Mouse (Mus musculus) telencephalon, adult 2 months (tissue): ENCODE measurements around the gene Znfx1.

ENCODE experiments used
- DNase-seq: peaks from one replicate; pipeline ENCODE4 v3.0.0-alpha.2; 2011; ENCODE audit warnings: low read depth, low spot score

Gene Znfx1

DNA sequence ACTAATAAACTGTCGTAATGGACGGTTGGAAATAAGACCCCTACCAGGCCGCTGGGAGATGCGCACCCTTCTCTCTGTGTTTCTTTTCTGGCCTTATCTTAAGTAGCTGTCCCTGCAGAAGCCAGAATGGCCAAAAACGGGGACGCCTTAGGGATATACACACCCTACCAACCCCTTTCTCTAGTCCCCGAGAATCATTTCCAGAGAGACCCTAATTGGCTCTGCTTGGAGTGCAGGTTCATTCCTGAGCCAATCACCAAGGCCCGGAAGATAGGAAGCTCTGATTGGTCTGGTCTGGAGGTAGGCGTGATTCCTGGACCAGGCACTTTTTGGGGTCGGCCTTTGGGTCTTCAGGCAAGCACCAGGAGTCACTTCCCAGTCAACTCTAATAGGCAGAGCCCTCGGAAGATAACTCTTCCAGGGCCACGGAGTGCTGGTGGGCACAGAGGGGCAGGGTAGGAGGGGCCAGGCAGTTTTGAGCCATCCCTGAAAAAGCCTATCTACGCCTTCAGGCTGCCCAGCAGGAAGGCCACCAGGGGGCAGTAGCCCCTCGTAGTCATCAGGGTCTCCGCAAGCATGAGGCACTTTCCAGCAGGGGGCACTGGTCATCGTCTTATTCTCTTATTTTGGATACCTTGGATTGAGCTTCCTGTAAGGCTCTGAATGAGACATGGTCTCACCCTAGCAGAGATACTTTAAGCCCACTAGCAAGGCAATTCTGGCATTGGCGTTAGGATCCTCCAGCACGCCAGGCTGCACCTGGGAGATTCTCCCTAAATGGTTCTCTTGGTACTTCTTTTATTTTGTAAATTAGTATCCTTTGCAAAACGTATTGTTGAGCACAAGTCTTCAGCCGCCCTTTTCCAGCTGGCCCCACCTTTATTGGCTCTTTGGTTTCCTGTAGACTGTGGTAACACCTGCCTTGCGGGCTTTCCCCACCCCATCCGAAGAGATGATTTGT, 9.1 kb upstream of the Znfx1 start:
- peak; percentile 98 for DNase-seq

DNA sequence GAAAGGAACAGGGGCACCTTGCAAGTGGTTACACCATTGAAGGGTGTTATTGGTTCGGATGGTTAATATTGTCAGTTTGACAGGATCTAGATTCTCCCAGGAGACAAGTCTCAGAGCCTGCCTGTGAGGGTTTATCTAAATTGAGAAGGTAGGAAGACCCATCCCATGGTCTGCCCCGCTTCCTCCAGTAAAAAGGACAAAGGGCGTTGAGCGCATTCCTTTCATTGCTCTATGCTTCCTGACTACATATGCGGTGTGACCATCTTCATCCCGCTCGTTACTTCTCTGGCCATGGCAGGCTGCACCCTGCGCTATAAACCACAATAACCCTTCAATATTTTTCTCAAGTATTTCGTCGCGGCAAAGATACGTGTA, 8.4 kb upstream of the Znfx1 start:
- no peak for DNase-seq

DNA sequence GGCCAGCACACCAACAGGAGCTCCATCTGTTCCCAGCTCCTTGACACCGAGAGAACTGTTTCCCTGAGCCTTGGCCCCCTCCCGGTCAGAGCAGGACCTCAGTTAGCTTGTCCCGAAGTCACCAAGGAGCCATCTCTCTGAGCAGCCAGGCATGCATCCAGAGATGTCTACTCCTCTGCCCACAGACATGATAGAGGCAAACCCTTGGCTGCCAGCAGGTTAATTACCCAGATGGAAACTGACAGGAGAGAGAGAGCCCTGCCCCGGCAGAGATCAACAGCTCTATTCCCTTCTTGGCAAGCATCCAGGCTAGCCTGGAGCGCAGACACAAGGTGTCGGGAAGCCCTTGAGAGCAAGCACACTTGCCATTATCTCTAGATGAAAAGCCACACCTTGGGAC, 7.5 kb upstream of the Znfx1 start:
- no peak for DNase-seq

DNA sequence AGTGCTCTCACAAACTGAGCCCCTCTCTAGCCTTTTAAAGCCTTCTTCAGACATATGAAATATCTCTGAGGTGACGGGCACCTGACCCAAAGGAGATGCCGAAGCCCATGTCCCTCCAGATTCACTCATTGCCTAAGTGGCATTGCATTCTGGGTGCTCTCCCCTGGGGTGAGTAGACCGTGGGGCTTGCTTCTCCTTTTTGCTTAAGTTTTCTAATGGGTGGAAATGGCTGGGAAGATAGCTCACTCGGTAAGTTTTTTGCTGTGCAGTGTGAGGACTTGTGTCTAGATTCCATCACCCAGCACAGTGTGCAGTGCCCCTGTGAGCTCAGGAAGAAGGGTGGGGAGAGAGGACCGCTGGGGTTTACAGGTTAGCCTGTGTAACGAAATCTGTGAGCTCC, 4.8 kb upstream of the Znfx1 start:
- DNase-seq = no peak

DNA sequence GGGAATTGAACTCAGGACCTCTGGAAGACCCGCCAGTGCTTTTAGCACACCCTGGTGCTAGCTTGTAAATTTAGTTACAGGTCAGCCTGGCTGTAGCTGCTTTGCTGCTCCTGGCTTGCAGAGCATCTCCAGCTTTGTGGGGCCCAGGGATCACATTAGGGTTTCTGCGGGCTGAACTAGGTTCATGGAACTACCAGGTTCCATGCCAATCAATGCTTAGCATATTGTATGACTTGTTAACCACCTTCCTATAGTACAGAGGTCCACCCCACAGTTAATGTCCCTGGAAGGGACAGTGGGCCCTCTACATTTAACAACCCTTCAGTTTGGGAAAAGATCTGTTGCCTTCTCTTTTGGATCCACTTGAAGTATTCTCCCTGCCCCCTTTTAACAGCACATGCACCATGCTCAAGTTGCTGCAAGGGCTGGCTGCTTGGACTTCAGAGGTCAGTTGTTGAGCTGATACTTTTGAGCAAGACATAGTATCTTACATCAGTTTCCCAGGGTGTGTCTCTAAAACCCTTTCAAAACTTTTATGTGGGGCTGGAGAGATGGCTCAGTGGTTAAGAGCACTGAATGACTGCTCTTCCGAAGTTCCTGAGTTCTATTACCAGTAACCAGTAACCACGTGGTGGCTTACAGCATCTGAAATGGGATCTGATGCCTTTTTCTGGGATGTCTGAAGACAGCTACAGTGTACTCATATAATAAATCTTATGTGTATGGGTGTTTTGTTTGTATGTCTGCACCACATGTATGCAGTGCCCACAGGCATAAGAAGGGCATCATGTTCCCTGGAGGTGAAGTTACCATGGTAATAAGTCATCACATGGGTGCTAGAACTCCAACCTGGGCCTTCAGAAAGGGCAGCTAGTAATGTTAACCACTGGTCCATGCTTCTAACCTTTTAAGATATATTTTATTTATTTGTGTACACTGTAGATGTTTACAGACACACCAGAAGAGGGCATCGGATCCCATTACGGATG, 4.0 kb upstream of the Znfx1 start:
- no peak for DNase-seq

DNA sequence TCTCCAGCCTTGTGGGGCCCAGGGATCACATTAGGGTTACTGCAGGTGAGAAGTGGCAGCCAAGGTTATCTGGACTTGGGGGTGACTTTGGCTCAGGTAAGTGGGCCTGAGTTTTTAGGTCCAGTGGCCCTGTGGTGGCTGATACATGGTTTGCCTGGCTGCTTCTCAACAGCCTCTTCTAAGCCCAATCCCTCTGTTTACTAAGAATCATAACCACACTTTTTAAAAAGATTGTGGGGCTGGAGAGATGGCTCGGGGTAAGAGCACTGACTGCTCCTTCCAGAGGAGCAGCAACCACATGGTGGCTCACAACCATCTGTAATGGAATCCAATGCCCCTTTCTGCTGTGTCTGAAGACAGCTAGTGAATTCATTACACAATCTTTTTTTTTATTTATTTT, 3.2 kb upstream of the Znfx1 start:
- no peak for DNase-seq

DNA sequence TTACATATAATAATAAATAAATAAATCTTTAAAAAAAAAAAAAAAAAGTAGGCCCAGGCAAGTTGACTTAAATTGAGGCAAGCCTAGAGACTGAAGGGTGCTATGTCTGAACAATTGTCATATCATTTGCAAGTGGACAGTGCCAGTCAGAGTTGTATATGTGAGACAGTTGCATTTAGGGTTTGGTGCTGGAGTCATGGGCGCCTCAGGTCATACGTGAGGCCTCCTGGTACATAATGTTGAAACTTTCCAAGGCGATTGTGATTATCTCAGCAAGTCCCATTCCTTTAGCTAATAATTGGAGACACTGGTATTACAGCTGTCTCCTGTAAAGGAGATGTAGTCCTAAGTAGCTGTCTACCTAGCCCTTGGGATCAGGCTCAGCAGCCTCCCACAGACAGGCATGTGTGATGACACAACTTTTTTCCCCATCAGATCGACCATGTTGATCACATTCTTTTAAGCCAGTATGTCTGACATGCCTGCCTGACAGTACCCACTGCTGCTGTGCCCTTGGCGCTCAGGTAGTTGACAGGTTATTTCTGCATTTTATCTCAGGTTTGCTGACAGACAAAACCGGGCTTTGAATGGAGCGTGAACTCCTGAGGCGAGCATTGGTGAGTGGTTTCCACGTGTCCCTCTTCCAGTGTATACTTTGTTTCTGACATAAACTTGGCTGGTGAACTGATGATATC, 1.9 kb upstream of the Znfx1 start:
- DNase-seq = no peak

DNA sequence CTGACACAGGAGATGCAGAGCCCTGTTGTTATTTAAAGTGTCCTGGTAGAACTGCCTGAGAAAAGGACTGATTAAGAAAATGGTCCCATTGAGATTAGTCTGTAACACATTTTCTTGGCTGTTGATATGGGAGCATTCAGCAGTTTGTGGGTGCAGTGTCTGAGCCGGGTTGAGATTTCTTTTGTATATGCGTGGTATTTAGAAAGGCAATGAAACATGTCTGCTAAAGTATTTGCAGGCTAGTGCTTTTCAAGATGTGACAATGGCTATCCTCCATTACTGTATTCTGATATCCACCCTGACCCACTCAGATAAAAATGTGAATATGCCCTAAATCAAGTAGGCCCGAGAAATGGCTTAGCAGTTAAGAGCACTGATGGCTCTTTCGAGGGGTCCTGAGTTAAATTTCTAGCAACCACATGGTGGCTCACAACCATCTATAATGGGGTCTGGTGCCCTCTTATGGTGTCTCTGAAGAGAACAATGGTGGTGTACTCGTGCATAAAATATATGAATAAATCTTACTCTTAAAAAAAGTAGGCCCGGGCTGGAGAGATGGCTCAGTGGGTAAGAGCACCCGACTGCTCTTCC, 1.2 kb upstream of the Znfx1 start:
- no peak for DNase-seq

DNA sequence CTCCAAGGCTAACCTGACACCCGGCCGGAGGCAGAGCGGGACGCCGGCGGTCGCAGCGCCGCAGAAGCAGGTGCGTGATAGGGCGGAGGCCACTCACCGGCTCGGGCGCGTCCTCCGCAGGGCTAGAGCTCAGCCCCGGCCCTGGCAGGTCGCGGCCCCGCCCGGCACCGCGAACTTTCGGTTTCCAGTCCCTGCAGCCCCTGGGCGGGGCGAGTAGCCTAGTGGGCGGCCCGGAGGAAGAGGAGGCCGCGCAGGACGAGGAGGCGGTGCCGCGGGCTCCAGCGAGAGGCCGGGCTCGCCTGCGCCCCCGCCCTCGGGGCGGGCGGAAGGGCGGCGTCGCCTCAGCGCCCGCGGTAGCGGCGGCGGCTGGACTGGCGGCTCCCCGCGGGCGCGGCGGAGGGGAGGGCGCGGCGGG, 311 bp downstream of the Znfx1 start:
- peak; percentile 77 for DNase-seq

DNA sequence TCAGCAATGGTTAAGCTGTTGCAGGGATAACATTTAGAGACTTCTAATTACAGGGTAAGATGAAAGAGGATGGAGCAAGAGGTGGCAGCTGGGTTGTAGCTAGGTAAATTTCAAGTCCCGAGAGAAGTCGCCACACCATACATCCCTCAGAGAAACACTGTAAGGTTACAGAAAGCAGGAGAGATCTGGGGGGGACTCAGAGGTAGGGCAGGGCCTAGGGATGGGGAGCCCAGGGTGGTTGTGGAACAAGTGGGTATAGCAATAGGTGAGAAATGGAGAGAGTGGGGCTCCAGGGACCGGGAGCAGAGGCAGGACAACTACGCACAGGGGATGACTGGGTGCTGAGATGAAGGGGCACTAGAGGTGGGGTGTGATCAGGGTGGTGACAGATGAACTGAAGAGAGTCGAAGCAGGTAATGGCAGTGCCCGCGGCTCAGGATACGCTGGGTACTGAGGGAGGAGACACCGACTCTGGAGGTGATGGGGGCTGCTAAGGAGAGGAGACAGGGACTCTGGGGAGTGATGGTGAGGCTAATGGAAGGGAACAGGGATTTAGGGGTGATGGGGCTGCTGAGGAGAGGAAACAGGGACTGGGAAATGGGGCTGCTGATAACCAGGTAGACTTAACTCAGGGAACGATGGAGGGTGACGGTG, 1.3 kb downstream of the Znfx1 start:
- DNase-seq = no peak

DNA sequence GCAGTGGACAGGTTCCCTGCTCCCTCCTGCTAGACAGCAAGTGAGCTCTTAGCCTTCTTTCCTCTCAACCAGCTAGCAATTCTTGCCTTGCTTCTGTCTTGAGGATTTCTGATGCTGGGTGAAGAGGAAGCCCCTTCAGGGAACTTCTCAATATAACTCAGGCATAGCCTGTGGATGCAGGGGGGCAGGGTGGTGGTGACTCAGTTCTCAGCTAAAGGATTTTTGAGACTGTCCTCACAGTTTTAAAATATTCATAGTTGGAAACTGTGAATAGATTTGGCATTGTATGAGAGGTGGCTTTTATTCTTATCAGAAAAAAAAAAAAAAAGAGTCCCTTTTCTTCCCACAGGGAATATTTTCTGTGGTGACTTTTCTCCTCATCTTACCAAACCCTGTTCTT, 2.1 kb downstream of the Znfx1 start:
- no peak for DNase-seq

DNA sequence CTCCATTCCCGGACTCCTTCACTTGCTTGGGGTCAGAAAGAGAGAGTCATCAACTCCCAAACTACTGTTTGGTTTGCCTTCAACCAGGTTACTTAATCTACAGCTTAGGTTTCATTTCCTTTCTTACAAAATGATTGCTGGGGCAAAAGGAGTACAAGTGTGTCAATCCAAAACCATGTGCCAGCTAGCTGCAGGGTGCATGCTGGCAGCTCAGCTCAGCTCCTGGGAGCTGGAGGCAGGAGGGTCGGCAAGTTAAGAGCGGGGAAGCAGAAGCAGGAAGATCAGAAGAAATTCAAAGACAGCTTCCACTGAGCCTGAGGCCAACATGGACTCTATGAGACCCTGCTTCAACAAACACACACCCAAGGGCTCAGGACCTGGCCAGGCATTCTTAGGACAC, 2.5 kb downstream of the Znfx1 start:
- DNase-seq = no peak

DNA sequence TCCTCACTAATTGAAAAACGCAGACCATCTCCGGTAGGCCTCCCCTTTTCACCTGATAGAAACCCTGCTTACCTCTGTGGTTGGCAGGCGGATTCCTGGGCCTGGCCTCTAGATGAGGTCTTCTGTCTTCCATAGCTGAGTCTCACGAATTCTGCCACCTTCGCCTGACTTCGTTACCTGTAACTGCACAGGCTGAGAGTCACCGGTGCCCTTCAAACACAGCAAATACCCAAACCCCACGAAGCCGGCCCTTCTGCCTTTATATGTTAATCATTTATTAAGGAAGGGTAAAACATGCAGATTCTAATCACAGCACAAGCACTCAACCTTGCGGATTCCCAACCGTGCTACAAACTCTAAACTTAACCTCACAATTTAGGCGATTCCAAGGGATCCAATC, 2.9 kb downstream of the Znfx1 start:
- no peak for DNase-seq

DNA sequence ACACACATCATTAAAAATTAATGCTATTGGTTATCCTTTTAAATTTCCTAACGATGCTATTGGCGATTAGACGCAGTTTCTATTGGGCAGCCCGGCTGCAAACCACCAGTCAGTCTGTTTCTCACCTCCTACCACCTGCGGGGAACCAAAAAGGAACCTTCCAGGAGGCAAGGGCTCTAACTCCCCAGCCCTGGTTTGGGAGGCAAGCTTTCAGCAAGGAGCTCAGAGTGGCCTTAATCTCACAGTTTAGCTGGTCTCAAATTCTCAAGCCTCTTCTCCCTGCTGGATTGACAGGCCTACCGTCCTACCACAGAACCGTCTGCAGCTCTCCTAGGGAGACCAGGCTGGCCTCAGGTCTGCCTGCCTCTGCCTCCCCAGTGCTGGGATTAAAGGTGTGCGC, 3.3 kb downstream of the Znfx1 start:
- no peak for DNase-seq

DNA sequence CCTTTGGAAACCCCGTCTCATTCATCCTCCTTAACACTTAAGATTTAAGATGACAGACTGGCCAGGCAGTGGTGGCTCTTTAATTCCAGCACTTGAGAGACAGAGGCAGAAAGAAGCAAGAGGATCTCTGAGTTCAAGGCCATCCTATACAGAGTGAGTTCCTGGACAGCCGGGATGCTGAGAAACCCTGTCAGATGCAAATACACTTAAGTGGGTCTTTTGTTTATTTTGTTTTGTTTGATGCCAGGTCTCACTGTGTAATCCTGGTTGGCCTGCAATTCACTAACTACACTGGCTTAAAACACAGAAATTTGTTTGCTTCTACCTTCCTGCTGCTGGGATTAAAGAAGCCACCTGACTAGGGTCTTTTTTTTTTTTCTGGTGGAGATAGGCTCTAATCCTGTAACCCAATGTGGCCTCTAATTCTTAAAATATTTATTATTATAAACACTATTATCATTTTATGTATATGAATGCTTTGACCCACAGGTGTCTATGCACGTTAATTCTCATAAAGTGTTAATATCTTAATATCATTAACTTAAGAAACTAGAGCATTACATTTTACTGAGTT, 3.9 kb downstream of the Znfx1 start:
- no peak for DNase-seq

DNA sequence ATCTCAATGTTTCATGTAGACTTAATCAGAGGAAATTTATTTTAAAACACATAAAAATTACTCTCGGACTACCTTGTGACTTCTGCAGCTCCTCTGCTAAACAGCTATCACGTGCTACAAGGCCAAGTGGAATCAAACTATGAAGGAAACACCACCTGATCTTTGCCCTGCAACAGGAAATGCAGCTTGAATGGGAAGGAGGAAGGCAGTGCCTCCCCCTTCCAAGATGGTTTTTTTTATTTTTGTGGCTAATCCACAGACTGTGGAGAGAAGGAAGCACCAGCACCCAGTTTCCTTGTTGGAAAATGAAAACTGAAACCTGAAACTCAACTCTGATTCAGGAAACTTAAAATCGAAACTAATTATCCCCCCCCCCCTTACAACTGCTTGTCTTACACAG, 4.6 kb downstream of the Znfx1 start:
- DNase-seq = no peak

DNA sequence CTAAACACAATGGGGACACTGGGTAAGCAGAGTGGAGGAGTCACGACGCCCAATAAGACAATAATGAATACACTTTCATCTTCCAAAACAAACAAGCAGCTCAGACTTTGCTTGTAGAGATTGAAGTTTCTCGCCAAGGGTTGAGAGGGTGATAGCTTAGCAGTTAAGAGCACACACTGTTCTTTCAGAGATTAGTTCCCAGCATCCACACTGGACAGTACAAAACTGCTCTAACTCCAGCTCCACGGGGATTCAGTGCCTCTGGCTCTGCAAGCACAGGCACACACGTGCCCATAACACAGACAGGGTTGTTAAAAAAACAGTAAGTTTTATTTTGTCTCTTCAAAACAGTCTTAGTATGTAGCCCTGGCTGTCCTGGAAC, 5.9 kb downstream of the Znfx1 start:
- no peak for DNase-seq

DNA sequence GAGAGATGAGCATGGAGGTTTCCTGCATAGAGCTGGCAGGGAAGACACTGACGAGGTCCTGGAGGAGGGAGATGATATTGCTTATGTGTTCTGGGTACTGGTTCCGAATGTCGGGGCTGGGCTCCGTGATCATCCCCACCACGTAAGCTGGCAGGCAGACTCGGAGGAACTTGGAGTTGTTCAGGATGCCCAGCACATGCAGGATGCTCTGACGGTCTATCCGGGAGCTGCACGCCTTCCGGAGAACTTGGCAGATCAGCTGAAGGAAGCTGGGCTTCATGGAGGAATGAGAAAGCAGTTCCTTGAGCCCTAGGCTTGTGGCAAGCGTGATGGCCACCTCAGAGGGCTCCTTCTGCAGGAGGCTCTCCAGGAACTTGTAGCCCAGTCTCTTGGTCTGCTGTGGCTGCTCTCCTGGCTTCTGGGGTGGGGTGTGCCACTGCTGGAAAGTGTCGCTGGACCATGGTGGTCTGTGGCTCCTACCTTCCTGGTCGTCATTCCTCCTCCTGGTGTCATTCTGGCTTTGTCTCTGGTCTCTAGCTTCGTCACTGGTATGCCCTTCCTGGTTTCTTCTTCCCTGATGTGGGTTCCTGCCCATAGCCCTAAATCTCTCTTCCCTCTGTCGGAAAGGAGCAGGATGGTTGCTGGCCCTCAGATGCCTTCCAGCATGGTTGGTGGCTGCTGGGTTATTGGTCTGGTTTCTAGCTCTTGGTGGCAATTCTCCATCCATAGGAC, 6.4 kb downstream of the Znfx1 start:
- no peak for DNase-seq

DNA sequence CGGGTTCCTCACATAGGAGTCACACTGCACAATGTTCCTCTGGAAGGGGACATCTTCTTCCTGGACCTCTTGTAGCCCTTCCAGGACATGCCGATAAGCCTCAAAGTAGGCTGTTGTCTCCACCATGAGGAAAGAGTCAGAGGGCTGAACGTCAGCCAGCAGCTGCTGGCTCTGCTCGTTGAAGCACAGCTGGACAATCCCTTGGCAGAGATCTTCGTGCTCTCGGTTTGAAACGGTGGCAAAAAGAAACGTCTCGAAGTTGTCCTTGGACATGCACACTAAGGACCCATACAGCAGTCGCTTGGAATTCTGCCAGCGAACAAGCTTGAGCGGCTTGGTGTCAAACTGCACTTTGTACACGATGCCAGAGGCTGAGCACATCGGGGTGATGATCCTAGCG, 7.4 kb downstream of the Znfx1 start:
- DNase-seq = no peak
